Mouse (Mus musculus) adrenal gland, postnatal 14 days (tissue): Measurements from ENCODE around the gene Ptn. TPM values are rescaled to one million over a fixed set of nuclear protein-coding genes. Genes with fewer than 3 reads are reported as not detected.

ENCODE experiments used
- DNase-seq: peaks from one replicate; pipeline ENCODE4 v3.0.0; 2021; ENCODE audit warnings: mixed read lengths
- long read RNA-seq, 2 experiments: library from polyadenylated mRNA; stranded (forward); transcript quantifications; one replicate each; pipeline ENCODE4 v2.0.0; 2021
- total RNA-seq: library from RNA; stranded (reverse); gene quantifications from 2 replicates; pipeline ENCODE4 v1.2.3, GENCODE M21; 2021

The Ptn gene
- 58.7 and 59.5 TPM in 2 replicates for total RNA-seq
- long read RNA-seq, experiment 1, transcript Ptn-201 (5 exons, 1,614 nt), result major isoform, 57 of 60 reads
- long read RNA-seq, experiment 1, partial matches to known transcripts, result 0 of 60 reads
- long read RNA-seq, experiment 1, other reads (novel, unspliced or antisense), result 2 of 60 reads
- long read RNA-seq, experiment 2, transcript Ptn-201 (5 exons, 1,614 nt), result major isoform, 52 of 58 reads
- long read RNA-seq, experiment 2, partial matches to known transcripts, result 1 of 58 reads
- long read RNA-seq, experiment 2, other reads (novel, unspliced or antisense), result 5 of 58 reads

DNA sequence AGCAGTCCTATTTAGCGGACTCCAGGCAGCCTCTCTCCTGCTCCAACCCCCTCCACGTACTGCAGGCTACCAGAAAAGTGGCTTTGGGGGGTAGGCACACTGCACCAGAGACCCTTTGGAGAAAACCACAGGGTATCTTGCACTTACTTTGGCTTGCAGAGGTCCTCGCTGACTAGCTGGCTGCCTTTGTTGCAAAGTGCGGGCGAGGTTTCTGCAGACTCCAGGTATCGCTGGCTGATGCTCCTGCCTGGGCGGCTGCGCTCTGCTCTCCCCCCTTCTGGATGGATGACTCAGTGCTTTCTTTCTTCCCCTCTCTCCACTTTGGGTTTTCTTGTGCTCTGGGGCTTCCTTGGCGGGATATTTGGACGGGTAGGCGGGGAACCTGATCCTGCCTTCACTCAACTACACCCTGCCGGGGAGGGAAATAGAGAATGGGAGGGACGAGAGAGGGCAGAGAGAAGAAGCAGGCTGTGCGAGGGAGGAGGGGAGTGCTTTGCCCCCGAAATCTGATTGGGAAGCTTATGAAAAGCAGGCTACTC, at the start of gene Ptn:
Gene Ptn (minus strand): TSS at position 474 of the 539 bp plus-strand sequence.
- peak; percentile 30 for DNase-seq

DNA sequence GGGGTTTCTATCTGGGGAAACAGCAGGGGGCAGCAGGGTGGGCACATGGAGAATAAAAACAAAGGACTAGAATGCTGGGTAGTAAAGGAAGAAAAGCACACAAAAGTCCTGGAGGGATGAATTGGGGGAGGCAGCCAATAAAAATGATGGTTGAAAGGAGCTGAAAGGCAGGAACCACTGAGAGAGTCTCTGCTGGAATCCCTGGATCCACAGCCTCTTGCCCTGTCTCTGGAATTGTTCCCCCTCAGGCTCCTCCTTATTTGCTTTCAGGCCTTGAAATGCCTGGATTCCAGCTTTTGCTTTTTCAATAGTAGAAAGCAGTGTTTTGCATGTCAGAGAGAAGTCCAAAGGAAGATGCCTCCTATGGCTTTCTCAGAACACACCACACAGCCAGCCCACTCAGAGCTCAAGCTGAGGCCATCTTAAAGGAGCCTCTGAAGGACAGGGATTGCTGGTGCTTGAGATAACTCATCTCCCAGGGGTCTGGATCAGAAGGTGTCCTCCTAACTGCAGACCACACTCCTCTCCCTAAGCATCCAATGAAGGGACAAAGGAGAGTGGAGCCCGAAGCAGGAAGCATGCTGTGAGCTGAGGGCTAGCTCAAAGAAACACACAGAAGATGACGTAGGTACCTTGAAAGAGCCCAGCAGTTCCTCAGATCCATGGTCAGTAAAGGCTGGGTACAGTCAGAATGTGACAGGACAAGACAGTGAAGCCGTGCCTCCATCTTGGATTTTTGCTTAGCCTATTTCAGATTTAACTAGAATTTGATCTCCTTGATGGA, 48.4 kb upstream of the Ptn start:
- no peak for DNase-seq

DNA sequence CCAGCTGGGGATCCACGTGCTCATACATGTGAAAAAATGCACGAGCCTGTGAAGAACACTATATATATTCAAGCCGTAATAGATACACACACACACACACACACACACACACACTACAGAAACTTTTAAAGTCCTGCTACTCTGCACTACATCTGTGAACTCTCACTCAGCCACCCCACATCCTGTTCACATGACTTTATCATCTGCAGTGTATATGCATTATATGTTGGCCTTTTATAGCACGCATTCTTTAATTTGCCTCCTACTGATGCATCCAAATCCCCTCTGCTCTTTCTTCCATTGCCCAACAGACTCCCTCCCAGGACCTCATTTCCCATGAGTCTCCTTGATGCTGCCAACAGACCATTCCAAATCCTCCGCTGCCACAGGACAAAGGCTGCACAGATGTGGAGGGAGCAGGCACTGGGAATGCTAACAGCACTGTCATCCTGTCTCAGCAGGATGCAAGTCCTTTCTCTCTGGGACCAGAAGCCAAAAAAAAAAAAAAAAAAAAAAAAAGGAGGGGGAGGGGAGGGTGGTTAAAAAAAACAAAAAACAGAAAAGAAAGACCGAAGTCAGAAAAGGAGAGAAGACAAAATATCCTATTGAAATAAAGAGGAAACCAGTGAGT, 47.7 kb upstream of the Ptn start:
- DNase-seq, result no peak

DNA sequence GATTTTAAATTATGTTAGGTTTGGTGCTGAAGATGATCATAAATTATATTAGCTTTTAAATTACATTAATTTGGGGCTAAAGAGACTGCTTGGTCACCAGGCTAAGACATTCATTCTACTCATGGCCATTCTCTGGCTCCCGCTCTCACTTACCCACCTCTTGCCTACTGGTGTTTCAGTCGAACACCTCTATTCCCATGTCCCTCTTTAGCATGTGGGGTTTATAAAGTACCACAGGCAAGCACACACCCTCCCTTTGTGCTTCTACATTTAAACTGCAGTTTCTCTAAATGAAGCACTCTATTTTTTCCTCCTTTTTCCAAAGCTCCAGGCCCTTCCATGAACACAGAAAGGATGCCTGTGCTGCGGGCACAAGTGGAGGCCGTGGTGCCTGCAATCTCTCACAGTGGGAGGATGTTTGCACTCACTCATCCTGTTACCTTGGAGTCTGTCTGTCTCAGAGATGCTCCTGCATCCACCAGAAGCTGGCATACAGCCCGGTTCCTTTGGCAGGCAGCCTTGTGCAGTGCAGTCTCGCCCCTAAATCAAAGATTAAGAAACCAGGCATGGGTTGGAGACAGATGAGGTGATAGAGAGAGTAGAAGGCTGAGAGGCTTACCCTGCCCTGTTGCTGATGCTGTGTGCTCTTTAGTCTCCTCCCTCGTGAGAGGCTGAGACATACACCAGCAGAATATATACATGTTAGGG, 40.6 kb upstream of the Ptn start:
- DNase-seq, result peak; percentile 90

DNA sequence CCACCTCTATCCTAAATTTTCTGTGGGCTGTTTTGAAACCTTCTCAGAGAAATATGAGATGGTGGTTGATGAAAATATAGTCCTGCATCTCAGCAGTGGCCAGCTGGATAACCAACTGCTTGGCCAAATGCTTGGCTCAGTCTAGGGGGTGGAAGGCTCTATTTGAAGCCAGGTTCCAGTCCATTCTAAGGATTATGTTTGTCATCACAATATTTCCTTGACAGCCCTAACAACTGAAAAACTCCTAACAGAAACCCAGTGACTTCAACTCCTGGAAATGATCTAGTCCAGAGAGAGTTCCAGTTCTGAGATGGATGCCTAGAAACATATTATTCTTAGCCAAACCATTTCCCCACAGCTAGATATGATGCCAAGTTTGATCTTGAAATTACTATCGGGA, 35.3 kb upstream of the Ptn start:
- DNase-seq, result no peak

DNA sequence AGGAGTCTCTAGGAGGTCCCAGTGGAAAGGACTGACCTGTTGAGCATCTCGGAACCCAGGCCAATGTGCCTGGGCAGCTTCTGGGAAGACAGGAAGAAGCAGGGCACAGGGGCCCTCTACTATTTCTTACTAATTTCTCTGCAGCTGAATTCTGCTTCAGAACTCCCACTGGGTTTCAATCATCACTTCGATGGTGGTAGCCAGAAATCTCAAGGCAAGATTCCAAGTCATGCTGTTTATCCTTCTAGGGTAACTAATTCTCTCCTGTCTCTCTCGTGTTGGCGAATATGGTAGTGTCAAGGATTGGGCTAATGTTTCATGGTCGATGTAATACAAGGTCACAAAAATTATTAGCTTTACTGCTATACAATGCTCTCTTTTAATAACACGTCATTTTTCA, 34.2 kb upstream of the Ptn start:
- no peak for DNase-seq

DNA sequence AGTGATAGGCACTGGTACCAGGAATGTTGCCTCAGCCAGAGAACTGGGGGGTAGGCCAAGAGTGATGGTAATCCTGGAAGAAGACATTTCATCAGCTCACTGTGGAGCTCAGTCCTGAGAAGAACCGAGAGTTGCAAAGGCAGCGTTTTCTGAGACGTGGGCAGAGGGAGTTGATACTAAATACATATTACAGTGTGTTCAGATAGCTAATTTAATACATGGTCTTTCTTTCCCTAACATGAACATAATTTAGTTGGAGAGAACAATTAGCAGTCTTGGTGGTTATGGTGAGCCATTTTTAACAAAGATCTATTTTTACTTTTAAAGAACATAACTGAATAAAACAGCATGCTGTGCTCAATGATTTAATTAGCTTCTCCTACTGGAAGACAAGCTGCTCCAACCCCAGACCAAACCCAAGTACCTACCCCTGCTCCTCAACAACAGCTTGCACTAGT, 33.0 kb upstream of the Ptn start:
- no peak for DNase-seq

DNA sequence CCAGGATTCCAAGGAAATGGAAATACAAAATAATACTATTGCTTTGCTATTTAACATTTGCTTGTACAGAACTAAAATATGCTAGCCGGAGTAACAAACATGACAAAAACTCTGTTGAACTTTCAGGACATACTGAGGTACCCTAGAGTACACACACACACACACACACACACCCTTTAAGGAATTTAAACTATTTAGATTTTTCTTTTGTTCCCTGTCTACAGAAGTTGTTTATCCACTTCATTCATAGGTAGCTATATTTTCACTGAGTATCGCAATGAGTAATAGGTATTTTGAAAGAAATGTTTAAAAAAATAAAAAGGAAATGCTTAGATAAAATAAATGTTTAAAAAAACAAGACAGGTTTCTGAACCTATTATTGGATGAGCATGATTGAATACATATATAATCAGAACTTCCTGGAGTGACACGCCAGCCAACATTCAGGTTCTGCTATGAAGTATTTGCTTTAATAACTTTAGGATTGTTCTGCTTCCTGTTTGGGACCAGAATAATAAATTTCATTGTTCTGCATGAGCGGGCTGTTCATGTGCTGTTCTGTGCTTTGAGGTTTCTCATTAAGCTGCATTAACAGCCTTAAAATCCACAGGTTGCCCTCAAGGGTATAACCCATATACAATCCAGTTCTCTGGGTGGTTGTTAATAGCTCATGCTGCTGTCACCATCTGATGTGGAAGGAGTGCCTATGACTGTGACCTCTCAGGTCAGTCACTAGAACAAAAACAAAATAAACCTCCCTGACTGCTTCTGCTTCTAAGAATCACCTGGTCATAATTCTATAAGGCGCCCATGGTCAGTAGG, 32.3 kb upstream of the Ptn start:
- no peak for DNase-seq

DNA sequence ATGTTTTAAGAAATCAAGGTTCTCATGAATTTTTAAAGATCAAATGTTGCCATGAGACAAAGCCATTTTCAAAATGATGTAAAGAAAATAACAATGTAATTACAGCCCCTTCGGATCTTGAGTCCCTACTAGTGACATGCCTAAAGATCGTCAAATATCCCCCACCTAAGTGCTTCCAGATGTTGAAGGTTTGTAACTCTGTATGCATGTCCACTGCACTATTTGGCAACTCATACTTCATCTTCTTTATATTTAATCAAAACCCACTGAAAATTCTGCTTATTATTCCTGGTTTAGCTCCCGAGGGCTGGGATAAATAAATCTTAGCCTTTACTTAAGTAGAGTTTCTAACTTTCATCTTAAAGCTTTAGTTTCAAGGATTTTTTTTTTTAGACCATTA, 31.7 kb upstream of the Ptn start:
- DNase-seq, result no peak

DNA sequence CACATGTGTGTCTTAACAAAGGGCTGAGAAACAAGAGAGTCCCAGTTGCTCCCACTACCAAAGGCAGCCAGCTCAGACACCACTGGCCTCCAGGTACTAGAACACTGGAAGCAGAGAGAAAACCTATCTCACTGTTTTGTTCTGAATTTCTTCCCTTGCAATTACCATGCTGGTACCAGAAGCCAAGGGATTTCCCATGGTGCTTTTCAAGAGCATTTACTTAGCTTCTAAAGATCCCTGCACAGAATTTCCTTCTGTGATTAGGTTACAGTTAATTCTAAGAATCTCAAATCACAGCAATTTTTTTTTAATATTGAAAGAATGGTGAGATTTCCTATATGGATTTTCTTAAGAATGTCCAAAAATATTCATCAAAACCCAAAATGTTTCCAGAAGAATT, 31.2 kb upstream of the Ptn start:
- no peak for DNase-seq

DNA sequence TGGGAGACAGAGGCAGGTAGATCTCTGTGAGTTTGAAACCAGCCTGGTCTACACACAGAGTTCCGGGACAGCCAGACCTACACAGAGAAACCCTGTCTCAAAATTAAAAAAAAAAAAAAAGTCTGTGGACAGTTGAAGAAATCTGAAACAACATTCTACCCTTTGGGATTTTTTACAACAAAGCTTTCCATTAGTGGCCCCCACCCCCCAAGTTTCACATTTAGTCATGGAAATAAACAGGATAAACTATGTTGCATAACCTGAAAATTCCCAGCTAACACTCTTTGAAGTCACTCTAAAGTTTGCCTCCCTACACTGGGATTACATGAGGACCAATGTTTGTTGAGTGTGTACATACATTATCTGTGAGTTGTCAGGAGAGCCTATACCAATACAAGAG, 28.7 kb upstream of the Ptn start:
- no peak for DNase-seq

DNA sequence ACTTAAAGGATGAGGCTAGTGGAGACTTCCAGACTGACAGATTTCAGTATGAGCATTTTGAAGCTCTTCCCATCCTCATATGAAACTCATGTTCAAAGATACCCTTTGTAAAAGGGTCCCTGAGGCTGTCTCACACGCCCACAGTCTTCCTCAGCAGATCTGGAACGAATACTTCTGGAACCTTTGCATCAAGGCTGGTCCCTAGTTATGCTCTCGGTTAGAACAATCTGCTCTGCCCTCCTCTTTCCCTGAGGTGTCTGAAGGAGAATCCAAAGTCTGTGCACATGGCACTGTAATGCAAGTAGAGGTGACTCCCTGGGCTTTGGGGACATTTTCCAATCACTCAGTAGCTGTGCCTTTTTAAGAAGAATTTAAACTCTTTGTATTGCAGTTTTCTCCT, 25.3 kb upstream of the Ptn start:
- no peak for DNase-seq

DNA sequence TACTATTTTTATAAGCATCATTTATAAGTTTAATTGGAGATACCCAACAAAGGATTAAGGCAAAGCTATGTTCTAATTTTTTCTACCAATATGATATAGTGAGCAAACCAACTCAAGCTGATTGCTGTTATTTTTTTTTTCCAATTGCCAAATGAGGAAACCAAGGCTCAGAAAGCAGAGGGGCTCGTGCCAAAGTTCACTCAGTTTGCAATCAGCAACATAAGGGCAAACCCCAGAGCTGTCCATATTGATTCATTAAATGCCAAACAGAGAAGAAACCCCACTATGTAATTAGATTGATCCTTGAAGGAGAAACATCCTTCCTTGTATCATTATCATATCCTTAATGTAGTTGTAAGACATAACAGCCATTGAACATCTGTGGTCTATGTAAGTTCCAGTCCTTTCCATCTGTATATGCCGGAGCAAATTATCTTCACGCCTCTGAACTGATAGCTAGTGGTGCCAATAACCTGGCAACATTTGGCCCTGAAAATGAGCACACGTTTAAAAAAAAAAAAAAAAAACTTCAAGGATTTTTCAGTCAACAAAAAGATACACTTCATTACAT, 24.8 kb upstream of the Ptn start:
- DNase-seq, result no peak

DNA sequence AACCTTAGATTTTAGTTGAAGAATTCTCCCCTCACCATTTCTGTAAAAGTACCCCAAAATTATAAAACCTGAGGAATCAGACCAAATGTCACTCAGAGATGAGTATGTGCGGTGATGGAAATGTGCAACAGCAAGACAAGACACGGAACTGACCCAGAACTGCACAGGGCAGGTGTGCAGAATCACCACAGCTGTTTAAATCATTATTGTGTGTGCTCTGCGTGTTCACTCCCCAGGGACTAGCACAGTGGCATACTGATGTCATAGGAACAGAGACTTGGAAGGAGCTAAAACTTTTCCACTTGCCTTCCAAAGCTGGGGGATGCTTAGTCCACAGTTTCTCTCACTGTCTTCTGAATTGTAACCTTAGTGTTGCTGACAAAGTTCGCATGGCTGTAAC, 22.7 kb upstream of the Ptn start:
- no peak for DNase-seq

DNA sequence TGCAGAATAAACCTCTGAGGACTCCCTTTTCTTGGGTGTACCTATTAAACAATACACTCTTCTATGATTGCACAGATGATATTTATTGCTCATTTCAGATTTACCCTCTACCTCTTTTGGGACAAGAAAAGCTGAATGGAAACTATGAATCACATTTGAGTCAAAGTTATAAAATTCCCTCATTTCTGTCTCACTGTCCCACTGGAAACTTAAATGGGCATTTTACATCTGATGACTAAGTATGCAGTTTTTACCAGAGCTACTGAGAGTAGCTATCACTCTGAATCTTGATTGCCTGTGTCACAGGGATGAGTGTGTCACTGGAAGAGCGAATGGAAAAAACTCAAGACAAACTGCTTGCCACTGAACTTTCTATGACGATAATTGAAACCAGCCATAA, 22.2 kb upstream of the Ptn start:
- DNase-seq, result no peak

DNA sequence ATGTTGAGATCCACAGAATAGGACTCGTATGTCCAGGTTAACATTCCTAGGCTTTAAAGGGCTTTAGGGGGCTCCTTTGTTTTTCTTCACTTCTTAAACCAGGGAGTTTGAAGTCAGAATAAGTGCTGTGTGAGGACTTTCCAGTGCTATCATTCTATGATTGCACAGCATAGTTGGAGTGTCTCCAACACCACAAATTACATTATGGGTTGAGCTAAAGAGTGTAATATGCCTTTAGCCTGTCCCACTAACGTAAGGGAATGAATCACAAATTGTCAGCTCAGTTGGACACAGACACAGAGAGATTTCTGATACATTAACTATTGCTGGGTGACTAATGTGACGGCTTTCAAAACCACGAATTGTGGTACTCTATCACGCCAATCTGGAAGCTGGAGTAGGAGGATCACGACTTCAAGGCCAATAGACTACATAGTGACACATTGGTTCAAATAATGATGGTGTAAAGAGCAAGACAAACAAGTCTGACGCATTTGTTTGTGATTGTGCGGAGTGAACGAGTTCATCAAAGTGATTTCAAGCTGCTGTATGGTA, 20.4 kb upstream of the Ptn start:
- no peak for DNase-seq

DNA sequence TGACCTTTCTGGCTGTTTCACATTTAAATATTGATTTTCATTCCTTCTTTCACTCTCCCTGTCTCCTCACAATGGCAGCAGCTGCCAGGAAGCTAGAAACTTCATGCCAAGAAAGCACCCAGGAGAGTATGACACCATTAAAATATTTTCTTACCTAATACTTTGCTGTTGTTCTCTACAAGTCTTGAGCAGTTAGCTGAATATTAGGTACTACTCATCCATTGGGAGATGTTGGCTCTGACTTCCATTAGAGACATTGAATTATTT, 9.7 kb upstream of the Ptn start:
- DNase-seq, result no peak

DNA sequence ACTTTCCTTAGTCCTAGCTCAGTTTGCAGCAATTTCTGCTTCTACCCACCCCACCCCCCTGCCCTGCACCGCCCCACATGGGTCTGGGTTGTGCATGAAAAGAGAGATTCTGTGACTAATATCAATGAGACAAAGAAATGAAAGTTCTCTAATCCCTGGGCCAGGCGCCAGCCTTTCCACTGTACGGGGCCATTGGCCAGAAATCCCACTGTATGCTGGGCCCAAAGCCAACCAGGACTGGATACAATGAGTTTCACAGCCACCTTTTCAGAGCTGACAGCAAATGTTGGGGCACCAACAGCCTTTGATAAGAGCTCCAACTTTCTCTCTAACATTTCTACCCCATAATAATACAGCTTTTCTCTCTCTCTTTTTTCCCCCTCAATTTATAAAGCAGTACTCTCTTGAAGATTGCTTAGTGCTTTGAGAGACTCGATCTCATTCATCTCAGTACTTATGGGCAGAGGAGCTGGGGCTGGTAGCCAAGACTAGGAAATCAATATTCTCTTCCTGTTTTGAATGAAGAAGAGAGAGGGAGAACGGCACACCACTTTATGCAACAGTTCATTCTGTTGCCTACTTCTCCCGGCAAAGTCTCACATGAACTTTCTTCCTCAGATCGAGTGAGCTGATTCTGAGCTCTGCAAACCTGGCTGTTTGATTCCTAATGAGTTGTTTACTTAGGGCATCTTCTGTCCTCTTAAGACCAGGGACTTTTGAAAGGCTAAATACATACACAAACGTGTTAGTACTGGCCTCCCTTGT, 9.2 kb upstream of the Ptn start:
- DNase-seq, result peak; percentile 83

DNA sequence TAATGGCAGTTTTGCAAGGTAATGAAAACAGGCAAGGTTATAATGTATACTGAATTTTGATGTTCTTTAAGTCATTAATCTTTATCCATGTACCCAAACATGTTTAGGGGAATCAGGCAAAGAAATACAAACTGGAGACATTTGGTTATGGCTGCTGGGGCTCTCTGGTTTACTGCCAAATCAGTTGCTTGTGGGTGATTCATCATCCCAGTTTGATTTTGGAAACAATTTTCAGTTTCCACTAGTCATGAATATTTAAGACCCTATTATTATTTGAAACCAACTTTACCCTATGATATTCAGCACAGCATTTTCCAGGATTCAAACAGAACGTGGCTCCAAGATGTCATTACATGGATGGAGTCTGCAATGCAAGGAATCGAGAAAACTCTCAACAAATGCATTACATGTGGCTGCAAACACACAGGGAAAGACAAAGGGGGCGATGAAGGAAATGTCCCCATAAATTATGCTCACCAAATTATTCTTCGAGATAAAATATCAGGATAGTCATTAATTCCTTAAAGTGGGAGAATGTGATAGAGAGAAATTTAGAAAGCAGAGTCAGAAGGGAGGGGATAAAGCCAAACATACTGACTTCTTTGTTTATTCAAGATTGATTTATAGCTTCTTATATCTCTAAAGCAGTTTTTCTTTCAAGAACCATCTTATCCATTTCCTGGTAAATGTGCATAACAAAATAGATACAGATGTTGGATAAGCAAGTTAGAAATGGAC, 8.4 kb upstream of the Ptn start:
- DNase-seq, result no peak

DNA sequence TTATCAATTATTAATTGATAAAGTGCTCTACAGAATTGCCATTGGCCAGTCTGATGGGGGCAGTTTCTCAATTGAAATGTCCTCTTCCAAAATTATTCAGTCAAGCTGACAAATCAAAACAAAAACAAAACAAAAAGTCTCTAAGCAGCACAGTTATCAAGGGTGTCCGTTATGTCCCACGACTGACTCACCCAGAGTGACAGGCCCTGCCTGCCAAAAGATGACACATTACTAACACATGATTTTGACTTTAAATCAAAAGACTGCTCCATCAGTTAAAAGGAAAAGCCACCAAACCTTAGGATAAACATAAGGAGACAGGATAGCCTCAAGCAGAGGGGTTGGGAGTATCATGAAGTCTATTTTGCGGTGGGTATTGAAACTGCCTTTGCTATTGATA, 6.6 kb upstream of the Ptn start:
- peak; percentile 19 for DNase-seq
